Mouse (Mus musculus): ENCODE results near the gene Piwil1.

DNA sequence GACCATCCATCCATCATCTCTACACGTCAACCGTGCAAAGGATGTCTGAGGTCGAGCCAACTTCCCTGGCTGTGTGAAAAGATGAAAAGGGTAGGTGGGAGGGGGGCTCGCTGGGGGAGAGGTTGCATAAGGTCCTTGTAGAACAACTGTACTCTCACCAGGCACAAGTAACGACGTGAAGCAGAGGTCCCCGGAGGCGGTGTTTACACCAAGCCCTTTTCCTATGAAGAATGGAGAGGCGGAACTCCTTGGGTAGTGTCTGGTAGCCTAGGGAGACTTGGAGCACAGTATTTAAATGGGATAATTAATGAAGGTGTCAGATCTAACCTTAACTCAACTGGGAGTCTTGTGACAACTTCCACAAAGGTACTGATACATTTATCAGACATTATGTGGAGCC, 28.2 kb upstream of the Piwil1 start:
- TF ChIP-seq MAFK (IDR thresholded peaks at IDR 0.05; ENCODE audit: insufficient read depth, low read depth, low read length) = no peak
- TF ChIP-seq ZC3H11A (IDR thresholded peaks at IDR 0.05; ENCODE audit: borderline replicate concordance, low read depth, low read length) = no peak
- no peak for TF ChIP-seq CHD2 (IDR thresholded peaks at IDR 0.05; ENCODE audit: low read depth, low read length)
- no peak for TF ChIP-seq ZNF384 (IDR thresholded peaks at IDR 0.05; ENCODE audit: low read depth, low read length)
